Mouse (Mus musculus) right cerebral cortex, postnatal 36 days (tissue): Measurements from ENCODE around the gene Entpd7.

ENCODE experiments used
- DNase-seq, 2 experiments: peaks; one replicate each; pipeline ENCODE4 v3.0.0; 2022; ENCODE audit warnings: low spot score in 2 of 2, mixed read lengths in 1 of 2

Gene Entpd7

GRCm38 (mm10) chr19:43674730-43675524 lies 14.5 kb upstream of the Entpd7 start, which contains the start of gene Slc25a28:
Gene Slc25a28 (minus strand): TSS chr19:43674881.
- DNase-seq: peak; percentile 98 to 99

- no peak for DNase-seq
These were observed 13.7 kb upstream of the Entpd7 start for GRCm38 (mm10) chr19:43675525-43676400.

DNA sequence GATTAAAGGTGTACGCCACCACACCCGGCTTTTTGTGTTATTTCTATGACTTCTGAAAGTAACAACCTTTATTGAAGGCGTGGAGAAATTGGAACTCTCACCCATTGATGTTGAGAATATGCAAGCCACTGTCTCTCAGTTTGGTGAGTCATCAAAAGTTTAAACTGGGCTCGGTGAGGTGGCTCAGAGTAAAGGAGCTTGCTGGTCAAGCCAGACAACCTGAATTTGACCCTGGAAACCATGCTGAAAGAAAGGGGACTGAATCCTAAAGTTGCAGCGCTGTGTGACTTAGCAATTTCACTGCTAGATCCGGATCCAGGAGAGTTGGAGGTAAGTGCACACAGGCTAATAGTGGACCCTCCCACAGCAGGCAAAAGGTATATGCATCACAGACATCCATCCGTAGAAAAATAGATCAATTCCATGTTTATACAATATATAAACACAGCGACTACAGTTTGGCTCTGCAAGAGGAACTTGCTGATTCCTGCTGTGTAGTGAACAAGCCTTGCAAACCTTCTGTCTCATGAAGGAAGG lies 10.9 kb upstream of the Entpd7 start:
- no peak for DNase-seq

DNA sequence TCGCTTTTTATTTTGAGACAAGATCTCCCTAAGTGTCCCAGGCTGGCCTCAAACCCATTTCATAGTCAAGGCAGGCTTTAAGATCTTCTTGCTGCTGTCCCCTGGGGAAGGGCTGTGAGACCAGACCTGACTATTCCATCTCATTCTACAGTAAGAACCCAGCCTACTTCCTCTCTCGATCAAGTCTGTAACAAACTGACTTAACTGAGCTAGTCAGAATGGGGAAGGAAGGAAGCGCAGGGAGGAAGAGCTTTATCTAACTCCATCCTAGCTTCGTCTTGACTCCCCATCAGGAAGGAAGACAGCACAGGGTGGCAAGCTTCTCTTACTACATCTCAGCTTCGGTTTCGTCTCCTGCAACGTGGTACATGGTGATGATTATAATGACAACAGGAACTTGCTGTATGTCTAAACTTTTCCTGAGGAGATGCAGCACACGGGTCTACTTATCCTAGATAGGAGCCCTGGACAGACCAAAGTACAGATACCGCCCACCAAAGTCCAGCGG lies 9.9 kb upstream of the Entpd7 start:
- no peak for DNase-seq

DNA sequence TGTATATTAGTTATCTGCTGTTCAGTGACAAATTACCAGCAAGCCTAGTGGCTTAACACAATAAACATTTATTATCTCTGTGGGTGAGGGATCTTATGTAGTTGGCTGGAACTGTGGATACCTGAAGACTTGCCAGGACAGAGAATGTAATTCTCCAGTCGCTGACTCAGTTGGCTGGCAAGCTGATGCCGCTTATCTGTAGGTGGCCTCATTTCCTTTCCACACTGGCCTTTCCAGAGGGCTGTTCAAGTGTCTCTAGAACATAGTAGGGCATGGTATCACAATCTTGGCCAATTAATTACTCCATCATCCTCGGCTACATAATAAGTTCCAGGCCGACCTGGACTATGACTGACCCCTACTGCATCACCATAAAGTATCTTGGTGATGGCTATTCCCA lies 7.9 kb upstream of the Entpd7 start:
- DNase-seq: no peak

GRCm38 (mm10) chr19:43692815-43693214 lies 3.3 kb downstream of the Entpd7 start:
- DNase-seq: no peak

GRCm38 (mm10) chr19:43695514-43695964 lies 6.1 kb downstream of the Entpd7 start:
- no peak for DNase-seq

DNA sequence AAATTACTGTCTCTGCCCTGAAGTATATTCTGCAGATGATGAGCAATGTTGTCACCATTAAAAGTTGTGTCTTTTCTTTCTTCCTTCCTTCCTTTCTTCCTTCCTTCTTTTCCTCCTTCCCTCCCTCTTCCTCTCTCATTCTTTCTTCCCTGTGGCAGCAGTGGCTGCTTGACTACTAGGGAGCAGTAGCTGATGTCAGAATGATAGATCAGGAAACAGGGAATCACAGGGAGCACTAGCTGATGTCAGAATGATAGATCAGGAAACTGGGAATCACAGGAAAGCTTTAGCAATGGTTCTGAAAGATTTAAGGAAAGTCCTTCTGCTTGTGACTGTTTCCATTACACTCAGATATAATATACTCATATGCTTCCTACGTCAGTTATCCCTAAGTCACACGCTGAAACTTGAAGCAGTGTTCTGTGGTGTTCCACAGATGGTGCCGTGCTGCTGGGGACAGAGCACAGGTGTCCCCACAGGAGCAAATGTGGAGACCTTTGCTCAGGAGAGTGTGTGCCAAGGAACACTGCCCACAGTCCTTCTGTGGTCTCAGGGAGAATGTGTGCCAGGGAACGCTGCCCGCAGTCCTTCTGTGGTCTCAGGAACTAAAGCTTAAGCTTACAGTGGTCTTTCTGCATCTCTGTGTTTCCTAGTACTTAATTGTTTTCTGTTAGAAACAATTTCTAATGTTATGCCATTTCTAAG lies 8.3 kb downstream of the Entpd7 start:
- DNase-seq: no peak

- peak; percentile 26 to 60 for DNase-seq
These were observed 9.7 kb downstream of the Entpd7 start for GRCm38 (mm10) chr19:43699021-43699762.

GRCm38 (mm10) chr19:43699763-43700155 lies 10.3 kb downstream of the Entpd7 start:
- DNase-seq: peak in 1 of 2 experiments; percentile 23

- no peak for DNase-seq
These were observed 14.7 kb downstream of the Entpd7 start for GRCm38 (mm10) chr19:43704211-43704610.

GRCm38 (mm10) chr19:43704787-43705497 lies 15.5 kb downstream of the Entpd7 start:
- no peak for DNase-seq

GRCm38 (mm10) chr19:43708206-43708605 lies 18.7 kb downstream of the Entpd7 start:
- DNase-seq: no peak

- DNase-seq: no peak
These were observed 19.8 kb downstream of the Entpd7 start for GRCm38 (mm10) chr19:43709317-43709716.

DNA sequence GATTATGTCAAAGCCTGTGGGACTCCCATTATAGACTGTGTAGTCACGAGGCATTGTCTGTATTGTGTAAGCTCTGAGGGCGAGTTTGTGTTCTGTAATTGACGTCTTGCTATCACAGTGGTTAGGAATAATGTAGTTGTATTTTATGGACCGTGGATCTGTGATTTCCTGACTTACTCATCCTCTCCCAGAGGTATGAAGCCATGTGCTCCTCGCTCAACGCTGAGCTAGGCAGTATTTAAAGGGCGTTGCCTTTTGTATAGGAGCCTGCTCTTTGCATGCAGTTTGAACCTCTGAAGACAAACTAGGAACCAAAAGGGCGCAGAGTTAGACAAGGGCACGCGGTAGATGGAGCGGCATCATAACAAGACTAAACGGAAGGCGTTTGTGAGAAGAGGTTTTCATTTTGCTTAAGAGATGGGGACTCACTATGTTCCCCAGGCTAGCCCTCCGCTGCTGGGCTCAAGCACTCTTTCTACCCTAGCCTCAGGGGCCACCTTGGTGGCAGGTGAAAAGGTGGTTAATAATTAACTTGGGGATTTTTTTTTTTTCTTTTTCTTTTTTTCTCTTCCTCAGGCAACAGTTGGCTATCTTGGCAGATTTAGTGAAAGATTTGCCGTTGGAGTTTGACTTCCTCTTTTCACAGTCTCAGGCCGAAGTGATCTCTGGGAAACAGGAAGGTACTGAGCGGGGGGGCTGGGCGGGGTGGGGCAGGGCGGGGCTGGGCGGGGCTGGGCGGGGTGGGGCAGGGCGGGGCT lies 21.9 kb downstream of the Entpd7 start:
- DNase-seq: no peak

DNA sequence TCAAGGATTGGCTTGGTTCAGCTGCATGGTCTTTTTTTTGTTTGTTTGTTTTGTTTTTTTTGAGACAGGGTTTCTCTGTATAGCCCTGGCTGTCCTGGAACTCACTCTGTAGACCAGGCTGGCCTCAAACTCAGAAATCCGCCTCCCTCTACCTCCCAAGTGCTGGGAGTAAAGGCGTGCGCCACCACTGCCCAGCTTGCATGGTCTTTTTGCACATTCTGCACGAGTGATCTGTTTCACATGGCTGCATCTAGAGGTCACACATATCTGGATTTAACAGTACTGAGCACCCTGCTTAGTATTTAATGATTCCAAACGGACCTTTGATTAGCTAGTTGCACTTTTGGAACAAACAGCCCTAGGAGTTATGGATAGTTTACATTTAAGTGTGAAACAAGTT lies 22.5 kb downstream of the Entpd7 start:
- DNase-seq: no peak

- DNase-seq: no peak
These were observed 30.6 kb downstream of the Entpd7 start for GRCm38 (mm10) chr19:43720061-43720460.

DNA sequence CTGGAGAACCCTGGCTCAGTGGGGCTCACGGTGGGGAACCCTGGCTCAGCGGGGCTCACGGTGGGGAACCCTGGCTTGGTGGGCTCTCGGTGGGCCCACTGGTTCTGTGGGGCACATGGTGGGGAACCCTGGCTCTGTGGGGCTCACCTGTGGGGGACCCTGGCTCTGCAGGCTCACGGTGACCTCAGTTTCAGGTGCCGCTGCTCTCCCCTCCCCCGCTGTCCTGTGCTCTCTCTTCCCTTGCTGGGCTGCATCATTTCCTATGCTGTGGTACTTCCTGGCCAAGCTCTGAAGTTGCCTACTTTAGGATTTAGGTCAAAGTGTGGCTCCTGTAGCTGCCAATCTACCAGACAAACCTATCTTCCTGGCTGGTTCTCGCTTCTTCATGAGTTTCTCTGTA lies 33.4 kb downstream of the Entpd7 start:
- no peak for DNase-seq

GRCm38 (mm10) chr19:43723501-43723900 lies 34.0 kb downstream of the Entpd7 start:
- DNase-seq: no peak
